Mouse (Mus musculus) limb, embryonic 14.5 days (tissue): ENCODE data around the gene D10Jhu81e. TPM values are rescaled to one million over a fixed set of nuclear protein-coding genes. Genes with fewer than 3 reads are reported as not detected.

Source experiments
- ATAC-seq: fragments of 200-750 bp; cut with Nextera tagmentation; 2 replicates; pipeline ENCODE4 v1.8.0; 2017; ENCODE audit warnings: low read depth, moderate number of reproducible peaks, moderate TSS enrichment; ENCODE audit not compliant: low FRiP score
- DNase-seq: peaks from one replicate; pipeline ENCODE4 v3.0.0-alpha.2; 2015; ENCODE audit warnings: low spot score
- H3K27ac ChIP-seq: fragments of 300-500 bp; sonication (generic); replicated peaks from 2 replicates; pipeline ENCODE4 v1.5.1; 2014; ENCODE audit warnings: low read depth, mild to moderate bottlenecking, low read length, moderate library complexity, mixed read lengths
- H3K27me3 ChIP-seq: fragments of 300-500 bp; sonication (generic); 2 replicates; pipeline ENCODE4 v1.6.1; 2014; ENCODE audit warnings: low read length, mixed read lengths; ENCODE audit not compliant: control insufficient read depth, insufficient read depth
- H3K36me3 ChIP-seq: fragments of 300-500 bp; sonication (generic); 2 replicates; pipeline ENCODE4 v1.6.1; 2014; ENCODE audit warnings: mild to moderate bottlenecking, low read length, moderate library complexity, mixed read lengths; ENCODE audit not compliant: control insufficient read depth, insufficient read depth
- H3K4me1 ChIP-seq: fragments of 300-500 bp; sonication (generic); 2 replicates; pipeline ENCODE4 v1.6.1; 2014; ENCODE audit warnings: antibody characterized with exemption, low read length, mixed read lengths; ENCODE audit not compliant: control insufficient read depth, insufficient read depth
- H3K4me2 ChIP-seq: fragments of 300-500 bp; sonication (generic); replicated peaks from 2 replicates; pipeline ENCODE4 v1.6.1; 2014; ENCODE audit warnings: low read depth, mild to moderate bottlenecking, low read length, moderate library complexity; ENCODE audit not compliant: severe bottlenecking
- H3K4me3 ChIP-seq: fragments of 300-500 bp; sonication (generic); replicated peaks from 2 replicates; pipeline ENCODE4 v1.5.1; 2014; ENCODE audit warnings: low read length
- H3K9ac ChIP-seq: fragments of 300-500 bp; sonication (generic); 2 replicates; pipeline ENCODE4 v1.6.1; 2014; ENCODE audit warnings: mild to moderate bottlenecking, low read depth, low read length, moderate library complexity; ENCODE audit not compliant: severe bottlenecking
- H3K9me3 ChIP-seq: fragments of 300-500 bp; sonication (generic); 2 replicates; pipeline ENCODE4 v1.6.1; 2016; ENCODE audit warnings: low read length; ENCODE audit not compliant: control insufficient read depth
- POLR2A ChIP-seq: fragments of 200-500 bp; IDR thresholded peaks from 2 replicates; pipeline ENCODE4 v1.8.0; 2012; ENCODE audit warnings: inconsistent platforms, mild to moderate bottlenecking, moderate library complexity, borderline replicate concordance; ENCODE audit not compliant: insufficient read depth, insufficient read length; ENCODE audit errors: extremely low read depth
- WGBS: fragments of 180-500 bp; shearing (Covaris S2); extraction: QIAGEN DNeasy Blood & Tissue Kit; methylation state at CpG from one replicate; pipeline ENCODE4 v1.1.7; 2014; 5-methylcytosine and 5-hydroxymethylcytosine counted together
- polyA plus RNA-seq, 2 experiments: library from polyadenylated mRNA; depleted of rRNA in 1 of 2; stranded (reverse) in 1 of 2; unstranded in 1 of 2; fragments of >200 nt; fragmentation: Nextera tagmentation in 1 of 2; extraction: Ambion mirVana in 1 of 2; gene quantifications; 2 replicates each; pipeline versions ENCODE4 v1.2.1 to v1.2.3; 2012 to 2014

D10Jhu81e gene
- polyA plus RNA-seq, 2 experiments, result 25.6 to 94.8 TPM

DNA sequence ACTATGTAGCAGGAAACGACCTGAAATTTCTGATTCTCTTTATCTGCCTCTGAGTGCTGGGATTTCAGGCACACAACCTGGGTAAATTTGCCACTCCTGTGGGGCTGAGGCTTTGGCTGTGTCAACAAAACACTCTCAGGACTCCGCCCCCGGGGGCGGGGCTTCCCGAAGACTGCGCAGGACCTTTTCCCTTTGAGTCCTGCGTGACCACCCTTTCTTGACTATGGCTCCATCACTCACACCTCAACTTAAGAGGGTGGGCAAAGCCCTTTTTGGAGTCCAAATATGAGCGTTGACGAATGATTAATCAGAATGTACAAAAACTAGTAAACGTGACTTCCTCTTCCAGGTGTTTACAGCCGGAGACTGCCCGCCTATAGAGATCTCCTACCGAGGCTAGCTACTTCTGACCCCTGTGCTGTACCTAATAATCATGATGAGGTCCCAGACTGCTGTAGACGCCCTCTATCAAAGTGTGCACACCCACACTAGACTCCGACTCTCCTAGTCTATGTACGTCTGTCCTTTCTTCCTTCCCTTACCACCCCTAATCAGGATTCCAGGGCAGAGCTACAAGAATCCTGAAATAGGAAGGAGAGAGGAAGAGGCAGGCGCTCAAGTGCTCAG lies 10.2 kb downstream of the D10Jhu81e start:
- Histone ChIP-seq H3K4me2 (peak overlapping the region; percentile 35), H3K27me3 (no peaks in the 10 kb centered on the region), H3K4me1 (peaks cover 9% of the 10 kb centered on the region; the same call in 1 of the 2 replicates), H3K4me3 (peak overlapping the region; percentile 19), H3K27ac (no peak overlapping the region), H3K36me3 (peaks cover 34% of the 10 kb centered on the region), H3K9me3 (no peaks in the 10 kb centered on the region), H3K9ac (no peak overlapping the region; the same call in 1 of the 2 replicates)
- ATAC-seq (peak; percentile 23; the same call in 1 of the 2 replicates), DNase-seq (peak; percentile 14)
- TF ChIP-seq POLR2A, result no peak
- 15% methylated on average over 17 of the region's 17 CpGs for WGBS

DNA sequence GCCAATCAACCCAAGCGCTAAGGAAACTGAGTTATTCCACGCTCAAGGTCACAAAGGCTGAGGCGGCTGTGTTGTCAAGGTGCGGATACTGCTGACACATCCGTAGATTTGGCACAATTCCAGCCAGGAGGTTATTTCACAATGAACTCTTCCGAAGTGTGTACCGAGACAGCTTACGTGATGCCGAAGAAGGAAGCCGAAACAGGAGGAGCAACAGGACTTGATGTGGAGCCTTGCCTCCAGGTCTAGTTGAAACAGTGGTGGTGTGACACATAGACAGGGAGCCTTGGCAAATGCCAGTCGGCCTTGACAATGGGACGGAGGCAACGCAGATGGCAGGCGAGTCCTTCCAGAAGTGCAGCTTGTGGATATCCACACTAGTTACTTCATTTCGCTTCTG lies 11.5 kb downstream of the D10Jhu81e start:
- no peak for ATAC-seq
- no peak overlapping the region for H3K9ac ChIP-seq
- H3K9me3 ChIP-seq, result no peaks in the 10 kb centered on the region
- no peak overlapping the region for H3K27ac ChIP-seq
- H3K4me2 ChIP-seq, result no peak overlapping the region
- H3K4me3 ChIP-seq, result no peak overlapping the region
- WGBS, result 88% methylated on average over 15 of the region's 15 CpGs
- DNase-seq, result no peak
- H3K4me1 ChIP-seq, result peaks cover 9% of the 10 kb centered on the region; the same call in 1 of the 2 replicates
- no peaks in the 10 kb centered on the region for H3K27me3 ChIP-seq
- H3K36me3 ChIP-seq, result peaks cover 21% of the 10 kb centered on the region
- TF ChIP-seq POLR2A, result no peak

DNA sequence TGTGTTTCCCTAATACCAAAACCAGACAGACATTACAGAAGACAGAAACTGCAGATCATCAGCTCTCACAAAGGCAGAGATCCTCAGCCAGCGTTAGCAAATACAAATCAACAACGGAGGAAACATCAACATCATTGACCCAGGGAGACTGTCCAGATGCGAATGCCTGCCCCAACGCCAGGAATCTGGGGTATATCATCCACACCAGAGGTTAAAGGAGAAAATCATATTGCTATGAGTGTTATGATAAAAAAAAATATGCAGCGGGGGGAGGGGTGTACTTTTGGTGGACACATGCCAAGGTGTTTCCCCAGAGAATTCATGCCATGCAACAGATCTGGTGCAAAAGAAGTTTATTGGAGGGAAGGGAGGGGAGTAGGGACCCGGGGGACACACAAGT lies 12.7 kb downstream of the D10Jhu81e start:
- no peak for DNase-seq
- 78% methylated on average over 6 of the region's 6 CpGs for WGBS

DNA sequence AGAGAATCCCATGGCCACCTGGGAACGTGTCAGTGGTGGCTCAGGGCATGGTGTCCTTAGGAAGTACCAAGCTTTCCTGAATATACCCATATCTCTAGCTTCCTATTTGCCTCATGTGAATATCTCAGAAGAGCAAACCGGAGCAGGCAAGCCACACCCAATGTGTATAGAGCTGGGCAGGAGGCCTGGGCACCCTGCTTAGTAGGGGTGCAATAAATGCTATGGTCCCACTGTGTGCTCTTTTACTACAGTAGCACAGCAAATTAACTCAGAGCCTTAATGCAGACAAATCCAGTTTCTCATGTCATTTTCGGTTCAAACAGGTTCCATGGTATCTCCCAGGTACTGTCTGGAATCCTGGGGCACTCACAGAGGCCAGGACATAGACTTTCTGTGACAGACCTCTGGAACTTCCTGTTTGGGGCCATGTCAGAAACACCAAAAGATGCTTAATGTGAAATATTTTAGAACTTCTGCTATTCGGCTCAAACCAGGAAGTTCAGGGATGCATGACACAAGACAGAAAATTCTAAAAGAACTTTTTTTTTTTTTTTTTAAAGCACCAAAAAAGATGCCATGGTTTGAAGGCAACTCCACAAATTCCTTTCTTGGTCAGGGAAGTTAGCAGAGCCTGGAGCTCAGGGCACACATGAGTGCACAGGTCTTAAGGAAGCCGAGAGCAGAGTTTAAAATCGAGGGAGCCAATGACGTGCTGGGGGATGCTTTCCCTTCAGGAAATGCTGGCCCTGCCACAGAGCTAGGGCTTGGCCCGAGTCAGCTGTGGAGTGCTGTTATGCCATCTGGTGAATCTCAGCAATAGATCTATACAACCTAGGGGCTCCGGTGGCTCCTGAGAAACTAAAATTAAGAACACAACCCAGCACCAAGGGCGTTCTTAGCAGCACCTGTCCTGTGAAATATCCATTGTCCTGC lies 20.5 kb downstream of the D10Jhu81e start:
- Histone ChIP-seq H3K9ac (no peak overlapping the region), H3K27ac (no peak overlapping the region), H3K4me3 (no peak overlapping the region), H3K36me3 (no peaks in the 10 kb centered on the region), H3K9me3 (no peaks in the 10 kb centered on the region), H3K4me1 (no peaks in the 10 kb centered on the region), H3K27me3 (no peaks in the 10 kb centered on the region), H3K4me2 (no peak overlapping the region)
- 63% methylated on average over 10 of the region's 10 CpGs for WGBS
- no peak for TF ChIP-seq POLR2A
- DNase-seq (no peak), ATAC-seq (no peak)

More for the DNA sequence above, 12.7 kb downstream of the D10Jhu81e start:
- Histone ChIP-seq H3K4me1 (peaks cover 9% of the 10 kb centered on the region; the same call in 1 of the 2 replicates), H3K27ac (no peak overlapping the region), H3K4me2 (no peak overlapping the region), H3K36me3 (0 out of 2 replicates have a peak, but pooled peaks cover 10% of the 10 kb centered on the region), H3K4me3 (no peak overlapping the region), H3K9ac (no peak overlapping the region), H3K27me3 (no peaks in the 10 kb centered on the region), H3K9me3 (no peaks in the 10 kb centered on the region)
- ATAC-seq, result no peak
- TF ChIP-seq POLR2A, result no peak

DNA sequence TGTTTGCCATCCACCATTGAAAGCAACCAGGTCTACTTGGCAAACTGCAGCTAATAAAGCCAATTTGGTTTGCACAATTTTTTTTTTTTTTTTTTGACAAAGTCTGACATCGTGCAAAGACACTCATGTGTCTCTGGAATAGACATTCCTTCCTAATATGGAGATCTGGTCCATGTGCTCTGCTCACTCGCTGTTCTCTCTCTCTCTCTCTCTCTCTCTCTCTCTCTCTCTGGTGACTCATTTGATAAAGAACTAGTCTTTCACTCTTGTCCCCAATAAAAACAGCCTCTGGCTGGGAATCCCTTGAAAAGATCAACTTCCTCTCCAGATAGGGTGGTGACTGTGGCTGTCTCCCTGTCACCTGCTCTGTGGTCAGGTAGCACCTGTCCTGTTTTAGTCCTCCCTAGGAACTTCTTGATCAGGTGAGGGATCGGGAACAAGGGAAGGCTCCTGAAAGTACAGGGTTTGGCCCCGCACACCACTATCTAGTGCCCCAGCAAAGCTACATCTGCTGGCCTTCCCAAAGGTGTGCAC lies 21.6 kb downstream of the D10Jhu81e start:
- Histone ChIP-seq H3K4me3 (no peak overlapping the region), H3K27me3 (no peaks in the 10 kb centered on the region), H3K9ac (no peak overlapping the region), H3K4me2 (no peak overlapping the region), H3K9me3 (no peaks in the 10 kb centered on the region), H3K36me3 (no peaks in the 10 kb centered on the region), H3K4me1 (no peaks in the 10 kb centered on the region), H3K27ac (no peak overlapping the region)
- no peak for TF ChIP-seq POLR2A
- WGBS, result 73% methylated on average over 4 of the region's 4 CpGs
- DNase-seq (no peak), ATAC-seq (no peak)
